Mouse (Mus musculus) ES-E14 (cell line): ENCODE data around the gene D630036H23Rik. TPM values are rescaled to one million over a fixed set of nuclear protein-coding genes. Genes with fewer than 3 reads are reported as not detected.

Source experiments
- DNase-seq: peaks from one replicate; pipeline ENCODE4 v3.0.0-alpha.2; 2013; ENCODE audit warnings: low read depth, low spot score
- H3K27ac ChIP-seq: 2 replicates; pipeline ENCODE4 v1.5.1; 2012; ENCODE audit warnings: low read depth, mild to moderate bottlenecking, low read length, moderate library complexity, mixed read lengths; ENCODE audit not compliant: poor library complexity, insufficient read depth, severe bottlenecking
- H3K36me3 ChIP-seq: 2 replicates; pipeline ENCODE4 v1.6.1; 2012; ENCODE audit warnings: mild to moderate bottlenecking, low read length, moderate library complexity, mixed read lengths; ENCODE audit not compliant: control insufficient read depth, poor library complexity, insufficient read depth, severe bottlenecking
- H3K4me1 ChIP-seq, 2 experiments: fragments of 150-350 bp in 1 of 2; sonication (generic) in 1 of 2; 2 replicates each; pipeline ENCODE4 v1.6.1; 2012; ENCODE audit warnings: low read length in 2 of 2, mild to moderate bottlenecking in 1 of 2, mixed read lengths in 1 of 2; ENCODE audit not compliant: control insufficient read depth in 2 of 2, insufficient read depth in 2 of 2, poor library complexity in 1 of 2
- H3K4me3 ChIP-seq, 2 experiments: fragments of 150-350 bp in 1 of 2; sonication (generic) in 1 of 2; 2 replicates each; pipeline ENCODE4 v1.5.1; 2012; ENCODE audit warnings: low read length in 2 of 2, low read depth in 1 of 2, mild to moderate bottlenecking in 1 of 2, mixed read lengths in 1 of 2; ENCODE audit not compliant: insufficient read depth in 1 of 2, poor library complexity in 1 of 2, severe bottlenecking in 1 of 2
- H3K9ac ChIP-seq: 2 replicates; pipeline ENCODE4 v1.6.1; 2012; ENCODE audit warnings: low read depth, mild to moderate bottlenecking, low read length, mixed read lengths; ENCODE audit not compliant: poor library complexity, insufficient read depth, severe bottlenecking
- H3K9me3 ChIP-seq: fragments of 150-350 bp; sonication (generic); 2 replicates; pipeline ENCODE4 v1.6.1; 2012; ENCODE audit warnings: low read depth, mild to moderate bottlenecking, low read length; ENCODE audit not compliant: control insufficient read depth, insufficient read depth
- CHD2 ChIP-seq: IDR thresholded peaks from 2 replicates; pipeline ENCODE4 v1.6.1; 2014; ENCODE audit warnings: mild to moderate bottlenecking, low read depth, low read length, inconsistent platforms
- HCFC1 ChIP-seq: IDR thresholded peaks from 2 replicates; pipeline ENCODE4 v1.6.1; 2012; ENCODE audit warnings: low read length, inconsistent platforms, borderline replicate concordance; ENCODE audit not compliant: insufficient read depth
- MAFK ChIP-seq: IDR thresholded peaks from 2 replicates; pipeline ENCODE4 v1.6.1; 2014; ENCODE audit warnings: mild to moderate bottlenecking, low read depth, low read length, inconsistent platforms; ENCODE audit not compliant: insufficient read depth
- ZC3H11A ChIP-seq: IDR thresholded peaks from 2 replicates; pipeline ENCODE4 v1.6.1; 2012; ENCODE audit warnings: low read depth, mild to moderate bottlenecking, inconsistent platforms, low read length, borderline replicate concordance
- ZNF384 ChIP-seq: IDR thresholded peaks from 2 replicates; pipeline ENCODE4 v1.6.1; 2012; ENCODE audit warnings: low read depth, low read length, inconsistent platforms
- in situ Hi-C, 2 experiments: fragments of 600-800 bp; cut with MboI; formaldehyde crosslinking; loops; one replicate each; pipeline ENCODE4 v1.15.1; 2025; ENCODE audit warnings: low sequenced_read_pairs in 2 of 2, inconsistent platforms in 1 of 2; ENCODE audit not compliant: unreplicated experiment in 2 of 2
- total RNA-seq: library from RNA; depleted of rRNA; stranded (reverse); fragments of 300-350 nt; gene quantifications from 2 replicates; pipeline ENCODE4 v1.2.3, GENCODE M21; 2012; rRNA removed

The D630036H23Rik gene
- total RNA-seq, result 0.32 and 0.45 TPM in 2 replicates

DNA sequence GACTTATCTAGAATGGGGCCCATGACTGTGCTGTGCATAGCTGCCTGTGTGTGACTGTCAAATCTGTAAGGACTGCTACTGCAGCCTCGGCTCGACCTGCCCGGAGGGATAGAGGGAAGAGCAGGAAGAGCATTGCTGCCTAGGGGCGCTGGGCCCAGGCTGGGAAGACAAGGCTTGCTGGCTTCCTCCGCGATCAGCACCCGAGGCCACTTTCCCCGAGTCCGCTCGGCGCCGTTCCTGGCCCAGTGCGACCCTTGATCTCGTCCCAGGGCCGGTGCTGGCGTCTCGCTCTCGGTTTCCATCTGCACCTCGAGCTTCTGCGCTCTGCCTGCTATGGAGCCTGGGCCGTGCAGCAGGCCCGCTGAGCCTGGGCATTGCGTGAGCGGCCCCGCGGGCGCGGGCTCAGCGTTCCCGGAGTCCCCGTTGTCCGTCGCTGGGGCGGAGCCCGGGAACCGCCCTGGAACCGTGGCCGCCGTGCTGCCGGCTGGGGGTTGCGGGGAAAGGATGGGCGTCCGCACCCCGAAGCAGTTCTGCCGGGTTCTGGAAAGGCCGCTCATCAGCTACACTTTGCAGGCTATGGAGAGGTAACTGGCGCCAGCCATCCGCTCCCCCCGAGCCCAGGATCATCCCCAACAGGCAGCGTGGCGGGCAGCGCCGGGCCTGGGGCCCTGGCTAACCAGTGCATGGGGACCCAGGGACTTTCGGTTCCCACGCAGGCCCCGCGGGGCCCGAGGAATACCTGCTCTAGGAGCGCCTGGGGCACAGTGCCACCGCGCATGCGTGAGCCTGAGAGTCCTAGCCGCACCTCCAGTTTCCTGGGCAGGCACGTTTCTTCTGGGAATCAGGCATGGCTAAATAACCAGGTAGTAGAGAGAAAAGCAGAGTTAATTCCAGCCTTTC lies at the start of gene D630036H23Rik, which contains the start of gene Ispd:
Gene D630036H23Rik, minus strand, starts transcription at position 741 of the 900 bp plus-strand sequence.
Gene Ispd, plus strand, starts transcription at position 10 of the 900 bp plus-strand sequence.
- Histone ChIP-seq H3K9ac (peak within 1 kb of the TSS; percentile 74), H3K4me1 (no peaks in the 10 kb centered on the region), H3K9me3 (no peaks in the 10 kb centered on the region), H3K4me3 (peak within 1 kb of the TSS; percentile 51 to 56), H3K27ac (no peak within 1 kb of the TSS), H3K36me3 (no peaks in the 10 kb centered on the region)
- peak; percentile 65 for DNase-seq
- in situ Hi-C loops, result no loop called here
- no peak for TF ChIP-seq ZC3H11A
- no peak for TF ChIP-seq ZNF384
- TF ChIP-seq HCFC1, result no peak
- no peak for TF ChIP-seq CHD2

DNA sequence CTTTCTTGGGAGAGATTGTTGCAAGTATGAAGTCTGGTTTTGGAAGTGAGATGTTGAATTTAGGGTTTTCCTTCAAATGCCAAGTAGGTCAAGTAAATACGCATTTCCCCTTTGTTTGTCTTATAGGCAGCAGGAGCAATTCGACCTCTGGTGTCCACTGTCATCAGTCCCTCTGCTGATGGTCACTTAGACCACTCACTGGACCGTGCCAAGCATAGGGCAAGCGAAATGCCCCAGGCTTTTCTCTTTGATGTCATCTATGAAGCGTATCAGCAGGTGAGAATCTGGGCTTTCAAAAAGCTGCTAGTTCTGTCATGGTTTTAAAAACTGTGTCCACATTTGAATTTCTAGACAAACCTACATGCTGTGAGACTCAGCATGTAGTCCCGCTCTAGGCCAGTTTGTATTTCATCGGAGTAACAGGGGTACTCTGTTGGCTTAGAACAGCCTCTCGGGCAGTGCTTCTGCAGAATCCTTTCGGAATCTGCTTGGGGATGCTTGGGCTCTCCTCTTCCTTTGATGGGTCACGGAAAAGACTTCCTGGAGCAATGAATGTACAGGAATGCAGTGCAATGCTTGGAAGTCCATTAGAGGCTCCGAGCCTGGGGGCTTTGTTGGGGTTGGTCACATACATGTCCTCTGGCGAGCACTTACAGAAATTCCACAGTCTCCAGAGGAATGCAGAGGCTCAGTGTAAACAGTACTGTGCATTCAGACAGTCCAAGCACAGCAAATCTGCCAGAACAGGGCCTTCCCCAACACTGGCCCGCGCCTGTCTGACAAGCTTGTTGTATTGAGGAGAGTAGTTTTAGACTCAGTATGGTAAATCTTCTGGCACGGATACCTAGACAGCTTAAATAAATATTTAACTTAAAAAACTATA lies 44.4 kb upstream of the D630036H23Rik start:
- DNase-seq, result no peak
- H3K9ac ChIP-seq, result no peak overlapping the region
- no peaks in the 10 kb centered on the region for H3K9me3 ChIP-seq
- H3K4me1 ChIP-seq, result no peaks in the 10 kb centered on the region
- no peak for TF ChIP-seq HCFC1
- no peak for TF ChIP-seq MAFK
- no peak for TF ChIP-seq CHD2
- TF ChIP-seq ZNF384, result no peak
- no peak for TF ChIP-seq ZC3H11A
- in situ Hi-C loops, result no loop called here
- H3K27ac ChIP-seq, result no peak overlapping the region
- H3K4me3 ChIP-seq, result no peak overlapping the region
- no peaks in the 10 kb centered on the region for H3K36me3 ChIP-seq

DNA sequence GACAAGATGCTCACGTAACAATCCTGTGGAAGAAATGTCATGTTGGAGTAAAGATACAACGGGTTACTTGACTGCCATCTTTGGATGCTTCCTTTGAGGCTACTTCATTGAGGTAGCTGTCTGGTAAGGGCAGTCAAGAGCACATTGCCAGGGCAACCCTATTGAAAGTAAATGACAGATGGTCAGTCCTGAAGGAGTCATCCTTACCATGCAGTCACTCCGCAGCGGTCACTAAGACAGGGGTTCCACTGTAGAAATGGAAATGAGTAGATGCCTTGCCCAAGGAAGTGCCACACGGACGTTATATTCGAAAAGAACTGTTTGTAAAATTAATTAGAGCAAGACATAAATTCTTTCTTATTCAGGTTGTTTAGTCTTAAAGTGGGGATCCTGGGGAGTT lies 43.3 kb upstream of the D630036H23Rik start:
- no peaks in the 10 kb centered on the region for H3K36me3 ChIP-seq
- no peak for DNase-seq
- no peak overlapping the region for H3K27ac ChIP-seq
- H3K4me1 ChIP-seq, result no peaks in the 10 kb centered on the region
- no peak overlapping the region for H3K9ac ChIP-seq
- TF ChIP-seq ZC3H11A, result no peak
- TF ChIP-seq HCFC1, result no peak
- TF ChIP-seq ZNF384, result no peak
- in situ Hi-C loops, result no loop called here
- H3K9me3 ChIP-seq, result no peaks in the 10 kb centered on the region
- no peak overlapping the region for H3K4me3 ChIP-seq

GRCm38 (mm10) chr12:36423677-36424076 lies 41.7 kb upstream of the D630036H23Rik start:
- TF ChIP-seq HCFC1 (no peak), CHD2 (no peak), ZC3H11A (no peak), MAFK (no peak), ZNF384 (no peak)
- no peak for DNase-seq
- H3K27ac ChIP-seq, result no peak overlapping the region
- H3K36me3 ChIP-seq, result no peaks in the 10 kb centered on the region
- no peaks in the 10 kb centered on the region for H3K4me1 ChIP-seq
- no peak overlapping the region for H3K9ac ChIP-seq
- no peaks in the 10 kb centered on the region for H3K9me3 ChIP-seq
- in situ Hi-C loops, result no loop called here
- no peak overlapping the region for H3K4me3 ChIP-seq
